12 mouse cellular contexts compared by ENCODE assay signal in the genomic region with DNA sequence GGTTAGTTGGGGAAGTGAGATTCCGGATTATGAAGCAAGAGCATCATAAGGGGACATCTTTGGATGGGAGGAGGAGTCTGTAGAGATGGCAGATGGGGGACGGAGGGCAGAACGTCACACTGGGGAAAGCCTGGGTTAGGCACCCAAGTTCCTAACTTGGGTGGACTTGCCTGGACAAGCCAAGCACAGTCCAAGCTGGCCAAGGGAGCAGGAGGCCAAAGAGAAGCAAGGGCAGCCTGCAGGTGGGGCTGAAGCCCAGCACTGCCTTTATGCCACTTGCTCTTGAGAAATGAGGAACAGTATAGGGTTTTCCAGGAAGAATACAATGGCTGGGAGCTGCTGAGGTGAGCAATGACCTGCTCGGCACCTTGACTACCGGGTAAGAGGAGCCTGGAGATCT.
"Had no signal": no experiment of that assay in that cellular context is flagged by ENCODE, and none has a peak within 500 bp of the region (broad histone marks: within the 10 kb centered on the region; RNA-seq: fewer than 3 reads in every experiment).

No protein-coding gene starts in this region.

- H3K9me3 ChIP-seq: limb, embryonic 13.5 days; liver, embryonic 15.5 days; midbrain, embryonic 10.5 days; midbrain, embryonic 15.5 days; neural tube, embryonic 12.5 days had no signal

- DNase-seq: kidney, adult 18-20 months; kidney, postnatal 10 days; kidney, postnatal 4 days; left cerebral cortex, postnatal 4 days; lung, adult 2 months had no signal

- H3K27ac ChIP-seq: layer of hippocampus, adult 2 months; limb, embryonic 13.5 days; liver, embryonic 15.5 days; midbrain, embryonic 10.5 days; midbrain, embryonic 15.5 days; neural tube, embryonic 12.5 days had no signal

- H3K4me3 ChIP-seq: layer of hippocampus, adult 2 months; limb, embryonic 13.5 days; liver, embryonic 15.5 days; midbrain, embryonic 10.5 days; midbrain, embryonic 15.5 days; neural tube, embryonic 12.5 days had no signal

- H3K27me3 ChIP-seq: midbrain, embryonic 15.5 days; neural tube, embryonic 12.5 days had no signal

- ATAC-seq: lung, postnatal 0 days; midbrain, embryonic 15.5 days had no signal

- H3K4me1 ChIP-seq: limb, embryonic 13.5 days; midbrain, embryonic 15.5 days; neural tube, embryonic 12.5 days had no signal

- H3K36me3 ChIP-seq: limb, embryonic 13.5 days; liver, embryonic 15.5 days; midbrain, embryonic 10.5 days; midbrain, embryonic 15.5 days; neural tube, embryonic 12.5 days had no signal
